In the genomic region with DNA sequence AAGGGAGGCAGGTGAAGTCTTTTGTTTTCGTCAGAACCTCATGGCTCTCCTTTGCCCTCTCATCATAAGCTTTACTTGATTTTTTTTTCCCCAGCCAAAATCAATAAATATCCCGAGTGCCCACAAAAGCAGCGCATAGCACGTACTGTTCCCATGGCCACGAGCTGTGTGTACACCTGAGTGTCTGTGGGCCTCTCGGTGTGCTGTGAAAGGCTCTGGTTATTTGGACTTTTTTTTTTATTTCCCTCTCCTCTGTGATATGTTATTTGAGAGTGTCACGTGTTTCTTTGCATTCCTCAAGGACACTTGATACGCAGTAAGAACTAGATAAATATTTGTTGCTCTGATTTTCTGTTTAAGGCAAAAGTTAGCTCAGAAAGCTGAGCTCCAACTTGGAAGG, we compare ENCODE assay signal across 13 mouse cellular contexts. TPM values are rescaled to one million over a fixed set of nuclear protein-coding genes. Genes with fewer than 3 reads are reported as not detected.
DNase-seq lines count a peak whose midpoint lies in the region; ATAC-seq lines count a peak whose summit lies in the region.
"Had no signal": no experiment of that assay in that cellular context is flagged by ENCODE, and none has a peak within 500 bp of the region (broad histone marks: within the 10 kb centered on the region; RNA-seq: fewer than 3 reads in every experiment).

No protein-coding gene starts in this region.

- H3K9ac ChIP-seq in hindbrain, embryonic 14.5 days, result no peak overlapping the region
- no peak overlapping the region for H3K9ac ChIP-seq in neural tube, embryonic 13.5 days
- H3K9ac ChIP-seq in lung, embryonic 16.5 days (ENCODE audit: low read length), result no peak overlapping the region; the same call in 1 of the 2 replicates

- WGBS in hindbrain, embryonic 14.5 days, result 74% methylated on average over 8 of the region's 8 CpGs
- WGBS in hindbrain, embryonic 10.5 days, result 77% methylated on average over 8 of the region's 8 CpGs
- WGBS in neural tube, embryonic 13.5 days, result 70% methylated on average over 8 of the region's 8 CpGs
- 40% methylated on average over 8 of the region's 8 CpGs for WGBS in lung, embryonic 16.5 days

- no peak for ATAC-seq in hindbrain, embryonic 14.5 days (ENCODE audit: low FRiP score)
- no peak for ATAC-seq in neural tube, embryonic 13.5 days (ENCODE audit: low read depth)
- peak; percentile 85 for ATAC-seq in lung, embryonic 16.5 days (ENCODE audit: low read depth)
- ATAC-seq in megakaryocyte, adult 5-6 weeks (ENCODE audit: poor library complexity, severe bottlenecking), result no peak

- H3K4me3 ChIP-seq in hindbrain, embryonic 14.5 days (replicated peaks; ENCODE audit: low read length), result no peak overlapping the region
- no peak overlapping the region for H3K4me3 ChIP-seq in hindbrain, embryonic 10.5 days
- H3K4me3 ChIP-seq in neural tube, embryonic 13.5 days, result no peak overlapping the region
- H3K4me3 ChIP-seq in lung, embryonic 16.5 days (ENCODE audit: low read length), result no peak overlapping the region

- 0 out of 2 replicates have a peak, but pooled peaks cover 6% of the 10 kb centered on the region for H3K4me1 ChIP-seq in hindbrain, embryonic 14.5 days (replicated peaks; ENCODE audit: control insufficient read depth, insufficient read depth, low read length)
- H3K4me1 ChIP-seq in hindbrain, embryonic 10.5 days (replicated peaks), result peaks cover 19% of the 10 kb centered on the region
- peaks cover 27% of the 10 kb centered on the region for H3K4me1 ChIP-seq in neural tube, embryonic 13.5 days (replicated peaks)
- H3K4me1 ChIP-seq in lung, embryonic 16.5 days (replicated peaks; ENCODE audit: control insufficient read depth, insufficient read depth, low read length), result peaks cover 37% of the 10 kb centered on the region

- 0 out of 2 replicates have a peak overlapping the region, but pooled peaks have one; percentile 39 for H3K27ac ChIP-seq in hindbrain, embryonic 14.5 days
- no peak overlapping the region for H3K27ac ChIP-seq in hindbrain, embryonic 10.5 days
- H3K27ac ChIP-seq in neural tube, embryonic 13.5 days (replicated peaks), result peak overlapping the region; percentile 76
- H3K27ac ChIP-seq in lung, embryonic 16.5 days (ENCODE audit: low read length), result peak overlapping the region; percentile 80

- no peaks in the 10 kb centered on the region for H3K9me3 ChIP-seq in hindbrain, embryonic 14.5 days (ENCODE audit: control insufficient read depth, low read length)
- no peaks in the 10 kb centered on the region for H3K9me3 ChIP-seq in hindbrain, embryonic 10.5 days
- no peaks in the 10 kb centered on the region for H3K9me3 ChIP-seq in neural tube, embryonic 13.5 days
- no peaks in the 10 kb centered on the region for H3K9me3 ChIP-seq in lung, embryonic 16.5 days (ENCODE audit: control insufficient read depth, low read length)
- H3K9me3 ChIP-seq: G1E had no signal

- no peak overlapping the region for H3K4me2 ChIP-seq in hindbrain, embryonic 14.5 days (replicated peaks)
- no peak overlapping the region for H3K4me2 ChIP-seq in neural tube, embryonic 13.5 days
- H3K4me2 ChIP-seq in lung, embryonic 16.5 days (ENCODE audit: low read depth, low read length), result peak overlapping the region; percentile 36

- H3K27me3 ChIP-seq in hindbrain, embryonic 14.5 days (ENCODE audit: control insufficient read depth, insufficient read depth, low read length), result no peaks in the 10 kb centered on the region
- H3K27me3 ChIP-seq in hindbrain, embryonic 10.5 days (ENCODE audit: insufficient read depth, poor library complexity, severe bottlenecking), result no peaks in the 10 kb centered on the region
- H3K27me3 ChIP-seq in neural tube, embryonic 13.5 days, result no peaks in the 10 kb centered on the region
- no peaks in the 10 kb centered on the region for H3K27me3 ChIP-seq in lung, embryonic 16.5 days (ENCODE audit: control insufficient read depth, insufficient read depth, low read depth, low read length)

- no peaks in the 10 kb centered on the region for H3K36me3 ChIP-seq in hindbrain, embryonic 14.5 days (replicated peaks; ENCODE audit: control insufficient read depth, insufficient read depth)
- H3K36me3 ChIP-seq in hindbrain, embryonic 10.5 days, result no peaks in the 10 kb centered on the region
- H3K36me3 ChIP-seq in neural tube, embryonic 13.5 days, result no peaks in the 10 kb centered on the region
- no peaks in the 10 kb centered on the region for H3K36me3 ChIP-seq in lung, embryonic 16.5 days (ENCODE audit: control insufficient read depth, insufficient read depth, low read length)

- DNase-seq in hindbrain, embryonic 14.5 days (ENCODE audit: low spot score), result no peak
- DNase-seq in hindbrain, embryonic 10.5 days (ENCODE audit: low spot score), result no peak
- no peak for DNase-seq in neural tube, embryonic 10.5 days (ENCODE audit: extremely low spot score, low spot score)
- DNase-seq in heart, postnatal 36 days, result no peak
- no peak for DNase-seq in layer of hippocampus, adult 9-11 months
- DNase-seq: adrenal gland, postnatal 14 days; heart, postnatal 4 days; kidney, postnatal 25 days; right cerebral cortex, postnatal 25 days had no signal

- intact Hi-C loops in heart, postnatal 36 days (cut with DNase I), result no loop called here

RNA-seq across cellular contexts. Expression of a gene that starts 11.0 kb away (rescaled TPM):
- polyA plus RNA-seq in hindbrain, embryonic 14.5 days (2014; fragmentation: Nextera tagmentation; extraction: Ambion mirVana), result 10.7 and 11.0 TPM in 2 replicates
- 9.1 TPM in 2 replicates for polyA plus RNA-seq in hindbrain, embryonic 10.5 days (2016; fragmentation: Nextera tagmentation; extraction: Ambion mirVana)
- 11.6 and 13.5 TPM in 2 replicates for polyA plus RNA-seq in neural tube, embryonic 13.5 days (2015; fragmentation: Nextera tagmentation; extraction: Ambion mirVana)
- 38.3 and 39.4 TPM in 2 replicates for polyA plus RNA-seq in lung, embryonic 16.5 days (2015; fragmentation: Nextera tagmentation; extraction: Ambion mirVana)
- 10 to 100 TPM; 35.9 to 38.7 TPM for total RNA-seq in heart, postnatal 36 days (2021)
- 152 and 154 TPM in 2 replicates for total RNA-seq in megakaryocyte, adult 5-6 weeks (2015)
- 37.9 and 77.9 TPM in 2 replicates for total RNA-seq in megakaryocyte, adult 5-6 weeks (2017)
